Mouse (Mus musculus) forebrain, embryonic 16.5 days (tissue): ENCODE results near the gene Ctbp2. TPM values are rescaled to one million over a fixed set of nuclear protein-coding genes. Genes with fewer than 3 reads are reported as not detected.
A peak's percentile ranks its signal among the peaks of the same experiment; 100 is the strongest.

ENCODE experiments used
- ATAC-seq: fragments of 200-750 bp; cut with Nextera tagmentation; 2 replicates; pipeline ENCODE4 v1.8.0; 2017; ENCODE audit warnings: mild to moderate bottlenecking, moderate library complexity
- H3K27ac ChIP-seq: fragments of 300-500 bp; sonication (generic); 2 replicates; pipeline ENCODE4 v1.5.1; 2014; ENCODE audit warnings: low read length, control low read depth
- H3K27me3 ChIP-seq: fragments of 300-500 bp; sonication (generic); replicated peaks from 2 replicates; pipeline ENCODE4 v1.6.1; 2014; ENCODE audit warnings: low read length; ENCODE audit not compliant: control insufficient read depth, insufficient read depth
- H3K36me3 ChIP-seq: fragments of 300-500 bp; sonication (generic); 2 replicates; pipeline ENCODE4 v1.6.1; 2014; ENCODE audit not compliant: control insufficient read depth, insufficient read depth
- H3K4me1 ChIP-seq: fragments of 300-500 bp; sonication (generic); replicated peaks from 2 replicates; pipeline ENCODE4 v1.6.1; 2014; ENCODE audit warnings: low read length; ENCODE audit not compliant: control insufficient read depth, insufficient read depth
- H3K4me2 ChIP-seq: fragments of 300-500 bp; sonication (generic); 2 replicates; pipeline ENCODE4 v1.6.1; 2014; ENCODE audit warnings: mild to moderate bottlenecking, low read length, control low read depth
- H3K4me3 ChIP-seq: fragments of 300-500 bp; sonication (generic); replicated peaks from 2 replicates; pipeline ENCODE4 v1.5.1; 2014; ENCODE audit warnings: mild to moderate bottlenecking, low read length, control low read depth
- H3K9ac ChIP-seq: fragments of 300-500 bp; sonication (generic); replicated peaks from 2 replicates; pipeline ENCODE4 v1.6.1; 2014; ENCODE audit warnings: low read depth, low read length, control low read depth
- H3K9me3 ChIP-seq: fragments of 300-500 bp; sonication (generic); 2 replicates; pipeline ENCODE4 v1.6.1; 2016; ENCODE audit warnings: low read length; ENCODE audit not compliant: control insufficient read depth
- WGBS: fragments of 180-500 bp; shearing (Covaris S2); extraction: QIAGEN DNeasy Blood & Tissue Kit; methylation state at CpG from one replicate; pipeline ENCODE4 v1.1.7; 2014; 5-methylcytosine and 5-hydroxymethylcytosine counted together
- polyA plus RNA-seq: library from polyadenylated mRNA; unstranded; fragments of >200 nt; fragmentation: Nextera tagmentation; extraction: Ambion mirVana; gene quantifications from 2 replicates; pipeline ENCODE4 v1.2.1, GENCODE M21; 2015

The Ctbp2 gene
- polyA plus RNA-seq, 1 experiment from 2014 or later, result 74.6 TPM

DNA sequence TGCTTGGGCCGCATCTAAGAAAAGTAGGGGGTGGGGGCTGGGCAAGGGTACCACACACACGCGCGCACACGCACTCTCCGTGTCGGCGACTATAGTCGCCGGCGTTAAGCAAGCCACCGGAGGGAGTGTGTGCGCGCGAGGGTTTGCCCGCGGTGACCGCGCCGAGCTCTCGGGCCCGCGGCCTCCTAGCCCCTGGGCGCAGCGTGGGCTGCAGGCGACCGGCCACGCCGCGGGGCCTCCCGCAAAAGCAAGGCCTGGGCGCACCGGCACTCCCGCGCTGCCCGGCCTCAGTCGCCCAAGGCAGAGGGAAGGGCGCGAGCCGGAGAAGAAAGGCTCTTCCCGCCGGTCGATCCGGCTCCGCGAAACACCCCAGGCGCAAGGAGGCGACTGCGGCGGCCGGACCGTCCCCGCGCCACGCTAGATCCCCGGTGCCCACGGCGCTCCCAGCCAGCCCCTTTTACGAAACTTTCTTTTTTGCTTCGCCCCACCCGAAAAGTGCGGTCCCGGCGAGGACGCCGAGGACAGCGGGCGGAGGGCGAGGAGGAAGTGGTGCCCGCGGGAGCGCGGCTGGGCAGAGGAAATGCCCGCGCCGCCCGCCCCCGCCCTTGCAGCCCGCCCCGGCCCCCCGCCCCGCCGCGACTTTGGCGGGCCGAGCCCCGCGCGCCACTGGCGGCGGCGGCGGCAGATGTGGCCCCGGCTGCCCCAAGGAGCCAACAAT, 2.3 kb downstream of the Ctbp2 start:
- peak; percentile 24 for ATAC-seq
- Histone ChIP-seq H3K4me2 (peak overlapping the region; percentile 88), H3K27me3 (no peaks in the 10 kb centered on the region), H3K4me1 (peaks cover 31% of the 10 kb centered on the region), H3K27ac (peak overlapping the region; percentile 95), H3K36me3 (no peaks in the 10 kb centered on the region), H3K4me3 (peak overlapping the region; percentile 86), H3K9ac (peak overlapping the region; percentile 94), H3K9me3 (no peaks in the 10 kb centered on the region)
- under 1% methylated on average over 72 of the region's 94 CpGs for WGBS

DNA sequence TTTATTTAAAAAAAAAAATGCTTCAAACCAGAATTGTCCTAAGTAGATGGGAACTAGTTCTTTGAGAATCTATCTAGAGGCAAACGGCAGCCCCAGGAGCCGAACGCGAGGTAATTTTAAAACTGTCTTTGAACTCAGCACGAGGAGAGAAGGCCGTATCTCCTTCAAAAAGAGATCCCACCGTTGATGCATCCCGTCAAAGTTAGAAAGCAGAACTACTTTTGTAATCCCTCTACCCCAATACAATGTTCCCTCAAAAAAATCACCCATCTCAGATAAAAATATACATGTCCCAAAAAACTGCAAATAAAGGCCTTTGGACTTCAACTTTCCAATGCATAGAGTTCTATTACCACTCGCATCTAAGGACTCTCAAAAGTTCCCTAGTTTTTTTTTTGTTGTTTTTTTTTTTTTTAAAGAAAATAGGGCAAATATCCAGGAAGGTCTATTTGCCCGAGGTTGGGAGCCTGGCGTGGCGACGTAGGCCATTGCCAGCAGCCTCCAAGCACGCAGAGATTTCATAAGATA, 3.0 kb downstream of the Ctbp2 start:
- no peaks in the 10 kb centered on the region for H3K36me3 ChIP-seq
- H3K27me3 ChIP-seq, result no peaks in the 10 kb centered on the region
- ATAC-seq, result no peak
- peak overlapping the region; percentile 86 for H3K4me3 ChIP-seq
- peak overlapping the region; percentile 88 for H3K4me2 ChIP-seq
- WGBS, result under 1% methylated on average over 14 of the region's 14 CpGs
- H3K27ac ChIP-seq, result peak overlapping the region; percentile 95
- peaks cover 34% of the 10 kb centered on the region for H3K4me1 ChIP-seq
- no peaks in the 10 kb centered on the region for H3K9me3 ChIP-seq
- peak overlapping the region; percentile 94 for H3K9ac ChIP-seq

GRCm38 (mm10) chr7:133120221-133120751, 3.9 kb downstream of the Ctbp2 start:
- no peaks in the 10 kb centered on the region for H3K9me3 ChIP-seq
- peaks cover 42% of the 10 kb centered on the region for H3K4me1 ChIP-seq
- peak overlapping the region; percentile 28 for H3K4me3 ChIP-seq
- WGBS, result 1% methylated on average over 15 of the region's 15 CpGs
- peak overlapping the region; percentile 43 for H3K9ac ChIP-seq
- no peak for ATAC-seq
- no peaks in the 10 kb centered on the region for H3K27me3 ChIP-seq
- peak overlapping the region; percentile 88 for H3K4me2 ChIP-seq
- H3K27ac ChIP-seq, result no peak overlapping the region
- no peaks in the 10 kb centered on the region for H3K36me3 ChIP-seq

- ATAC-seq, result no peak
- WGBS, result 11% methylated on average over 2 of the region's 2 CpGs
- H3K9me3 ChIP-seq, result no peaks in the 10 kb centered on the region
- no peak overlapping the region for H3K9ac ChIP-seq
- peaks cover 51% of the 10 kb centered on the region for H3K4me1 ChIP-seq
- H3K27me3 ChIP-seq, result no peaks in the 10 kb centered on the region
- no peaks in the 10 kb centered on the region for H3K36me3 ChIP-seq
- H3K4me3 ChIP-seq, result no peak overlapping the region
- H3K4me2 ChIP-seq, result no peak overlapping the region
- no peak overlapping the region for H3K27ac ChIP-seq
Measured at GRCm38 (mm10) chr7:133117815-133118214, 6.3 kb downstream of the Ctbp2 start.

- Histone ChIP-seq H3K27me3 (no peaks in the 10 kb centered on the region), H3K9me3 (no peaks in the 10 kb centered on the region), H3K4me3 (no peak overlapping the region), H3K4me1 (peaks cover 59% of the 10 kb centered on the region), H3K27ac (no peak overlapping the region), H3K9ac (no peak overlapping the region), H3K4me2 (no peak overlapping the region), H3K36me3 (no peaks in the 10 kb centered on the region)
- ATAC-seq, result no peak
Measured at GRCm38 (mm10) chr7:133116542-133116941, 7.6 kb downstream of the Ctbp2 start.

GRCm38 (mm10) chr7:133115886-133116285, 8.3 kb downstream of the Ctbp2 start:
- no peaks in the 10 kb centered on the region for H3K9me3 ChIP-seq
- 24% methylated on average over 15 of the region's 15 CpGs for WGBS

GRCm38 (mm10) chr7:133114847-133115470, 9.2 kb downstream of the Ctbp2 start:
- Histone ChIP-seq H3K4me3 (no peak overlapping the region), H3K27ac (no peak overlapping the region), H3K4me1 (peaks cover 45% of the 10 kb centered on the region), H3K9me3 (no peaks in the 10 kb centered on the region), H3K9ac (no peak overlapping the region), H3K27me3 (no peaks in the 10 kb centered on the region), H3K4me2 (peak overlapping the region; percentile 37), H3K36me3 (no peaks in the 10 kb centered on the region)
- no peak for ATAC-seq
- 17% methylated on average over 20 of the region's 20 CpGs for WGBS

More at GRCm38 (mm10) chr7:133115886-133116285, 8.3 kb downstream of the Ctbp2 start:
- Histone ChIP-seq H3K9ac (no peak overlapping the region; the same call in 1 of the 2 replicates), H3K4me2 (peak overlapping the region; percentile 35), H3K36me3 (no peaks in the 10 kb centered on the region), H3K4me1 (peaks cover 53% of the 10 kb centered on the region), H3K27me3 (no peaks in the 10 kb centered on the region), H3K27ac (no peak overlapping the region), H3K4me3 (no peak overlapping the region)
- ATAC-seq, result no peak

GRCm38 (mm10) chr7:133113185-133113895, 10.8 kb downstream of the Ctbp2 start:
- H3K4me1 ChIP-seq, result peaks cover 43% of the 10 kb centered on the region
- no peak overlapping the region for H3K27ac ChIP-seq
- no peaks in the 10 kb centered on the region for H3K36me3 ChIP-seq
- H3K9ac ChIP-seq, result no peak overlapping the region
- no peaks in the 10 kb centered on the region for H3K9me3 ChIP-seq
- H3K27me3 ChIP-seq, result no peaks in the 10 kb centered on the region
- no peak for ATAC-seq
- H3K4me3 ChIP-seq, result no peak overlapping the region
- no peak overlapping the region for H3K4me2 ChIP-seq
- 61% methylated on average over 8 of the region's 8 CpGs for WGBS

DNA sequence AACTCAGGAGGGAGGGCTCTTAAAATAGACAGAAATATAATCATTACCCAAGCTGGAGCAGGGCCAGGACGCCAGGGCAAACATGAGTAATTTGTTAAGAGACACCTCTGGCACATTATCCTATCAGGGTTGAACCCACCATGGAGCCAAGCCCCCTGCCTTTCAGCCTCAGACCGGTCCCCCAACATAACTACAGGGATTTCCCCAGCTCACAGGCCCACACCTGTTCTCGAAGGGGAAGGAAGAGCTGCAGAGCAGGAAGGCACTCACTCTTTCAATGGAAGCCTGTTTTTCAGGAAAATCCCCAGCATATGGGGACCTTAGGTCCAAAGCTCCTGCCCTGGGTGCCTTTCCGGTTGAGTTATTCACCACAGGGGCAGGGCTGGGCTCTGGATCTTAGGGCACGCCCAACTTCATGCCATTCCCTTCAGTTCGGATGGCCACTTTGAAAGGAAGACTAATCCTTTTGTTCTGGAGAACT, 11.8 kb downstream of the Ctbp2 start:
- Histone ChIP-seq H3K4me2 (no peak overlapping the region), H3K27ac (no peak overlapping the region), H3K9ac (no peak overlapping the region), H3K27me3 (no peaks in the 10 kb centered on the region), H3K4me1 (peaks cover 37% of the 10 kb centered on the region), H3K4me3 (no peak overlapping the region), H3K36me3 (no peaks in the 10 kb centered on the region), H3K9me3 (no peaks in the 10 kb centered on the region)
- ATAC-seq, result no peak
- WGBS, result 6% methylated on average over 6 of the region's 6 CpGs
